Mouse (Mus musculus) limb, embryonic 12.5 days (tissue): ENCODE results near the gene Anapc15-ps. TPM values are rescaled to one million over a fixed set of nuclear protein-coding genes. Genes with fewer than 3 reads are reported as not detected.
"Not testable (repeated sequence)": the region's sequence is repeated elsewhere in the genome, so short reads cannot be mapped to it uniquely, and the experiment has no call there.

Experiments used
- ATAC-seq: fragments of 200-750 bp; cut with Nextera tagmentation; 2 replicates; pipeline ENCODE4 v1.8.0; 2017; ENCODE audit warnings: low read depth, moderate TSS enrichment; ENCODE audit not compliant: insufficient number of reproducible peaks, insufficient read depth, low FRiP score, low TSS enrichment
- H3K27ac ChIP-seq: fragments of 300-500 bp; sonication (generic); 2 replicates; pipeline ENCODE4 v1.5.1; 2016; ENCODE audit warnings: mild to moderate bottlenecking, moderate library complexity
- H3K27me3 ChIP-seq: fragments of 300-500 bp; sonication (generic); 2 replicates; pipeline ENCODE4 v1.6.1; 2016; ENCODE audit warnings: mild to moderate bottlenecking, moderate library complexity
- H3K36me3 ChIP-seq: fragments of 300-500 bp; sonication (generic); 2 replicates; pipeline ENCODE4 v1.6.1; 2016; ENCODE audit warnings: mild to moderate bottlenecking, moderate library complexity
- H3K4me1 ChIP-seq: fragments of 300-500 bp; sonication (generic); replicated peaks from 2 replicates; pipeline ENCODE4 v1.6.1; 2016
- H3K4me2 ChIP-seq: fragments of 300-500 bp; sonication (generic); 2 replicates; pipeline ENCODE4 v1.6.1; 2016; ENCODE audit warnings: mild to moderate bottlenecking, moderate library complexity
- H3K4me3 ChIP-seq: fragments of 300-500 bp; sonication (generic); replicated peaks from 2 replicates; pipeline ENCODE4 v1.5.1; 2016; ENCODE audit warnings: mild to moderate bottlenecking
- H3K9ac ChIP-seq: fragments of 300-500 bp; sonication (generic); replicated peaks from 2 replicates; pipeline ENCODE4 v1.6.1; 2016; ENCODE audit warnings: mild to moderate bottlenecking, moderate library complexity
- H3K9me3 ChIP-seq: fragments of 300-500 bp; sonication (generic); 2 replicates; pipeline ENCODE4 v1.6.1; 2016; ENCODE audit warnings: mild to moderate bottlenecking, moderate library complexity
- WGBS: fragments of 180-500 bp; shearing (Covaris S2); methylation state at CpG from one replicate; pipeline ENCODE4 v1.1.7; 2016; 5-methylcytosine and 5-hydroxymethylcytosine counted together
- polyA plus RNA-seq: library from polyadenylated mRNA; unstranded; fragments of >200 nt; fragmentation: Nextera tagmentation; extraction: Ambion mirVana; gene quantifications from 2 replicates; pipeline ENCODE4 v1.2.1, GENCODE M21; 2016

Anapc15-ps gene
- polyA plus RNA-seq, 1 experiment from 2014 or later = not detected

DNA sequence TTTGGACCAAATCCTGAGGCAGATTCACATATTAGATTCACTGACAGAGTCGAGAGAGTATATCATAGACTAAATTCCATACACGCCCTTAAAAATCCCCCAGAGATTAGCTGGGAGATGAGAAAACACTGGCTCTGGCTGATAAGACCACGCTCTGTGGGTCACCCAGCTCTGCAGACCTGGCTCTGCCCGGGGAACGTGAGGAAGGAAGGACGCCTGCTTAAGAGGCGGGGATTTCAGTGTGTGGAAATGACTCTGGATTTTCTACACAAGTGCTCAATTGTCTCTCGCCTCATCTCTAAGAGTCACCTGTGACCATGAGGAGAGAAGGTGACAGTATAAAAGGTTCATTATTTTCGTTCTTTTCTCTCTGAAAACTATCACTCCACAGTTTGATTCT lies 26.1 kb downstream of the Anapc15-ps start:
- H3K27ac ChIP-seq = no peak overlapping the region
- 80% methylated on average over 9 of the region's 9 CpGs for WGBS
- no peak overlapping the region for H3K4me2 ChIP-seq
- no peaks in the 10 kb centered on the region for H3K27me3 ChIP-seq
- no peak overlapping the region for H3K9ac ChIP-seq
- ATAC-seq = no peak
- no peak overlapping the region for H3K4me3 ChIP-seq
- H3K9me3 ChIP-seq = peaks cover 5% of the 10 kb centered on the region; the same call in 1 of the 2 replicates
- no peaks in the 10 kb centered on the region for H3K4me1 ChIP-seq
- no peaks in the 10 kb centered on the region for H3K36me3 ChIP-seq

DNA sequence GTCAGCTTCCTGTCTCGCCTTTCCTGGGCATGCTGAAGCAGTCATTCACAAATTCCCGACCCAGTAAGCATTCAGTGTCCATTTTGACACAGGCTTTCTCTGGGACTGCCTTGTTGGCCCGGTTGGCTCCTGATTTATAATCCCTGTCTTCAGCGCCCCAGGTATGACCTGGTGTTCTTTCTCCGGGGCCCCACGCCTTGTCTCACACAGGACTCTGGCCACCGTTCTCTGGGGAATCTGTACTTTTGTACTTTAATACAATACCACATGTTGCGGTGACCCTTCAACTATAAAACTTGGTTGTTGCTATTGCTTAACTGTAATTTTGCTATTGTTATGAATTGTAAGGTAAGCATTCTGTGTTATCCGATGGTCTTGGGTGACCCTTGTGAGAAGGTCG lies 26.7 kb downstream of the Anapc15-ps start:
- H3K4me1 ChIP-seq = no peaks in the 10 kb centered on the region
- H3K36me3 ChIP-seq = no peaks in the 10 kb centered on the region
- H3K9ac ChIP-seq = no peak overlapping the region
- no peak overlapping the region for H3K27ac ChIP-seq
- no peaks in the 10 kb centered on the region for H3K27me3 ChIP-seq
- no peak overlapping the region for H3K4me3 ChIP-seq
- WGBS = 85% methylated on average over 10 of the region's 10 CpGs
- peaks cover 5% of the 10 kb centered on the region; the same call in 1 of the 2 replicates for H3K9me3 ChIP-seq
- no peak overlapping the region for H3K4me2 ChIP-seq
- no peak for ATAC-seq

DNA sequence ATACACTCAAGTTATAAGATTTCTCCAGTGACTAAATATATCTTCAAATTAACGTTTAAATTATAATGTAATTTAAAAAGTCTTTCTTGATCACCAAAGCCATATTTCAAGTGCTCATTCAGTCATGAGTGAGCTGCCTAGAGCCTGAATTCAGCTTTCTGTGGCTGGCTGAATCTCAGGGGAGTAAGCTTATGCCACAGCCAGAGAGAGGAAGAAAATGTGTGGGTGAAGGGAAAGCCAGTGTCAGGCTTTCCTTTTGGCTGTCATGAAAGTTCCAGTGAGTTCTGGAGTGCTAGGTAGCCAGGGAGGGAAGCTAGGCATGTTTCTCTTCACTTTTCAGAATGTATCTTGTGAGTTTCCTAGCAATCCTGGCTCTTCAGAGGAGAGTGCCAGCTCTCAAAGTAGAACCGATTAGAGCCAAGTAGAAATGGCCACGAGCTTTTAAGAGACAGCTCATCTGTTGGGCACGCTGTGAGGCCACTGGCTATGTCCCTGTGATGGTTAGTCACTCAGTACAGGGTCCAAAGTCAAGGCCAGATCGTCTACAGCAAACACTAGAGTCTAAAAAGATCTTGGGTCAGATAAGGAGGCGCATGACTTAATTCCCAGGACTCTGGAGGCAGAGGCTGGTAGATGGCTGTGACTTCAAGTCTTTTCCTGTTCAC lies 29.4 kb downstream of the Anapc15-ps start:
- Histone ChIP-seq H3K4me3 (no peak overlapping the region), H3K36me3 (no peaks in the 10 kb centered on the region), H3K4me1 (no peaks in the 10 kb centered on the region), H3K9ac (no peak overlapping the region), H3K9me3 (no peaks in the 10 kb centered on the region), H3K27ac (no peak overlapping the region), H3K4me2 (no peak overlapping the region), H3K27me3 (no peaks in the 10 kb centered on the region)
- no peak for ATAC-seq
- 81% methylated on average over 6 of the region's 6 CpGs for WGBS

DNA sequence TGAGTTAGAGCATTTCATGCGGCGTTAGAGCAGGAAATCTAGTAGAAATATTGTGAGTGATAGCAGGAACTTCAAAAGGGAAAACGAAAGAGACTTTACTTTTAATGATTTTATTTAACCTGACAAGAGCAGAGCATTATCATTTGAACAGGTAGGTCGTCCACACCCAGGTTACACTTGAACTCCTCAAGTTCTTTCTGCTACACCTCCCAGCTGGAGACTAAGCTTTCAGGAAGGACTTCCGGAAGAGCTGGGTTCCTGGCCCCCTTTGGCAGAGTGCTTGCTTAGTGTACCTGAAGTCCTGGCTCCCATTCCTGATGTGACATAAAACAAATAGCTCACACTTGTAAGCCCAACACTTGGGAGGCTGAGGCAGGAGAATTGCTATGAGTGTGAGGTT lies 30.2 kb downstream of the Anapc15-ps start:
- H3K36me3 ChIP-seq = no peaks in the 10 kb centered on the region
- H3K27me3 ChIP-seq = no peaks in the 10 kb centered on the region
- H3K9ac ChIP-seq = no peak overlapping the region
- no peak overlapping the region for H3K27ac ChIP-seq
- H3K4me1 ChIP-seq = no peaks in the 10 kb centered on the region
- H3K4me3 ChIP-seq = no peak overlapping the region
- H3K9me3 ChIP-seq = no peaks in the 10 kb centered on the region
- 75% methylated on average over 5 of the region's 5 CpGs for WGBS
- ATAC-seq = no peak
- H3K4me2 ChIP-seq = no peak overlapping the region

DNA sequence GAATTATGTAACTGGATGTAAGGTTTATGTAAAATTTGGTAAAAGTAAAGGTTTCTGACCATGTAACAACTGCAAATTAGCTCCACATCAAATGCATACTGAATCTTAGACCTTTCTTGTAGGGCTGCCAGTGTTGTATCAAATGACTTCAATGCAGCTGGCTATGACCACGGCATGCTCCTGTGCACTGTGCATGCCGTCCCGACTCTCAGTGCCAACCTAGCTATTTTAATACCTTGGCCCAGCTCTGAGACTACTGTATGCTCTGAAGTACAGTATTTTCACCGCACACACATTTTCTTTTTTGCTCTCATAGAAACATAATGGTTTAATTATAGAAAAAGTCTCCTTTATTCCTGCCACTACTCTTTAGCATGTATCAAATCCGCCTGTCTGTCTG lies 31.9 kb downstream of the Anapc15-ps start:
- H3K4me2 ChIP-seq = no peak overlapping the region
- no peak overlapping the region for H3K4me3 ChIP-seq
- H3K4me1 ChIP-seq = no peaks in the 10 kb centered on the region
- no peak overlapping the region for H3K27ac ChIP-seq
- H3K9me3 ChIP-seq = no peaks in the 10 kb centered on the region
- no peaks in the 10 kb centered on the region for H3K27me3 ChIP-seq
- WGBS = 82% methylated on average over 5 of the region's 5 CpGs
- H3K36me3 ChIP-seq = no peaks in the 10 kb centered on the region
- ATAC-seq = no peak
- no peak overlapping the region for H3K9ac ChIP-seq

- ATAC-seq = no peak
- no peaks in the 10 kb centered on the region for H3K27me3 ChIP-seq
- no peaks in the 10 kb centered on the region for H3K4me1 ChIP-seq
- 58% methylated on average over 5 of the region's 5 CpGs for WGBS
- H3K9me3 ChIP-seq = no peaks in the 10 kb centered on the region
- H3K4me3 ChIP-seq = no peak overlapping the region
- H3K36me3 ChIP-seq = no peaks in the 10 kb centered on the region
- H3K4me2 ChIP-seq = no peak overlapping the region
- no peak overlapping the region for H3K27ac ChIP-seq
- H3K9ac ChIP-seq = no peak overlapping the region
Observed at GRCm38 (mm10) chr10:95639429-95639828, 33.8 kb downstream of the Anapc15-ps start.

DNA sequence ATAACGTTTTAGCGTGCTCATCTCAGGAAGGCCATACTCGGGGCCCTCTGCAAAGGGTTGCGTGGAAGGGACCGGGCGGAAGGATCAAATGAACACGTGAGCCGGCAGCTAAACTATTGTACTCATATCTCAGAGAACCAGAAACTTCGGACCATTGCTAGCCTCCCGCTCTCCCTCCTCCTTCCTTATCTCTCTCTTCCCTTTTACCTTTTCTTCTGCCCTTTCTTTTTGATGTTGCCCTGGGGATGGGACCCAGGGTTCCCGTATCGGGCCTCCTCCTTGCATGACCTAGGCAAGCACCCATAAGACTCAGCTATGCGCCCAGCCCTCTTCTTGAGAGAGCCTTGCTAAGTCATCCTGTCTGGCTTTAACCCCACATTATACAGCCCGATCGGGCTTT lies 38.5 kb downstream of the Anapc15-ps start:
- Histone ChIP-seq H3K27me3 (no peaks in the 10 kb centered on the region), H3K4me2 (no peak overlapping the region), H3K9me3 (no peaks in the 10 kb centered on the region), H3K4me1 (no peaks in the 10 kb centered on the region), H3K36me3 (no peaks in the 10 kb centered on the region), H3K9ac (no peak overlapping the region), H3K27ac (no peak overlapping the region), H3K4me3 (no peak overlapping the region)
- ATAC-seq = 0 out of 2 replicates have a peak, but pooled peaks have one; percentile 31
- 86% methylated on average over 15 of the region's 15 CpGs for WGBS

- no peaks in the 10 kb centered on the region for H3K4me1 ChIP-seq
- no peak overlapping the region for H3K27ac ChIP-seq
- ATAC-seq = no peak
- no peaks in the 10 kb centered on the region for H3K9me3 ChIP-seq
- H3K4me3 ChIP-seq = no peak overlapping the region
- no peaks in the 10 kb centered on the region for H3K36me3 ChIP-seq
- no peak overlapping the region for H3K4me2 ChIP-seq
- H3K27me3 ChIP-seq = no peaks in the 10 kb centered on the region
- WGBS = 83% methylated on average over 9 of the region's 9 CpGs
- H3K9ac ChIP-seq = no peak overlapping the region
Observed at GRCm38 (mm10) chr10:95634261-95634660, 39.0 kb downstream of the Anapc15-ps start.

GRCm38 (mm10) chr10:95631568-95631967 lies 41.7 kb downstream of the Anapc15-ps start:
- Histone ChIP-seq H3K9me3 (no peaks in the 10 kb centered on the region), H3K4me3 (no peak overlapping the region), H3K4me2 (no peak overlapping the region), H3K9ac (no peak overlapping the region), H3K4me1 (no peaks in the 10 kb centered on the region), H3K27ac (no peak overlapping the region), H3K36me3 (no peaks in the 10 kb centered on the region), H3K27me3 (no peaks in the 10 kb centered on the region)
- no peak for ATAC-seq
- WGBS = 80% methylated on average over 2 of the region's 2 CpGs

- no peaks in the 10 kb centered on the region for H3K27me3 ChIP-seq
- no peaks in the 10 kb centered on the region for H3K4me1 ChIP-seq
- H3K4me2 ChIP-seq = no peak overlapping the region
- WGBS = 86% methylated on average over 10 of the region's 10 CpGs
- H3K4me3 ChIP-seq = no peak overlapping the region
- H3K36me3 ChIP-seq = no peaks in the 10 kb centered on the region
- no peak overlapping the region for H3K27ac ChIP-seq
- no peak overlapping the region for H3K9ac ChIP-seq
- H3K9me3 ChIP-seq = no peaks in the 10 kb centered on the region
- no peak for ATAC-seq
Observed at GRCm38 (mm10) chr10:95630726-95631345, 42.4 kb downstream of the Anapc15-ps start.

DNA sequence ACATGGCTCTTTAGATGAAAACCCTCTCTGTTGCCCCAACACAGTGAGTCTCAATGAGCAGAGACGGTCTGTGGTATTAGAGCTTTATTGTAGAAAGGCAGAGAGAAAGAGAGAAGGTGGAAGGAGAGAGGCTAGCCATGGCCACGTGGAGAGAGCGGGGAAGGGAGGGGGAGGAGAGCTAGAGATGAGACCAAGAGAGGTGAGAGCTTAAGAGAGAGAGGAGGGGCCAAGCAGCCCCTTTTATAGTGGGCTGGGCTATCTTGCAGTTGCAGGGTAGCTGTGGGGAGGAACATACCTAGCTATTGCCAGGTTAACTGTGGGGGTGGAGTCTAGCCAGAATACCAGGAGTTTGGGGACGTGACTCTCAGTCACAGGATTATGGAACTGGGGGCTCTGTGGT lies 43.1 kb downstream of the Anapc15-ps start:
- H3K4me1 ChIP-seq, H3K27me3 ChIP-seq, H3K4me3 ChIP-seq, H3K9me3 ChIP-seq, H3K4me2 ChIP-seq, H3K36me3 ChIP-seq, ATAC-seq, H3K27ac ChIP-seq, H3K9ac ChIP-seq: not testable (repeated sequence)
- WGBS = 77% methylated on average over 4 of the region's 4 CpGs

DNA sequence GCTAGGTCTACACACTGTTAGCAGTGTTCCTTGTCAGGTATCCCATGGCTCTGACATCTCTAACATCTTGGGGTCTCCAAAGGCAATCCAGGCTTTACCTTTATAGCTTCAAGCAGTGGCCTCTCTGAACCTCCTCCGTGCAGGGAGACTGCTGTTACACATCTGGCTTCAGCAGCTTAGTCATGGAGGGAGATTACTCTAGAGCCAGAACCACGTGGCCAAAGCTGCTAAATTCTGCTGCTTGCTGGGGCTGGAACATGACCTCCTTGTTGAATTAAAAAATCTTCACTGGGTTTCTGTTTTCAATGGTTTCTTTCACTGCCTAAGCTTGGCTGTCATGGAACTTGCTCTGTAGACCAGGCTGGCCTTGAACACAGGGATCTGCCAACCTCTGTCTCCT lies 44.9 kb downstream of the Anapc15-ps start:
- Histone ChIP-seq H3K27me3 (no peaks in the 10 kb centered on the region), H3K36me3 (no peaks in the 10 kb centered on the region), H3K4me2 (no peak overlapping the region), H3K27ac (no peak overlapping the region), H3K4me3 (no peak overlapping the region), H3K9ac (no peak overlapping the region), H3K9me3 (no peaks in the 10 kb centered on the region), H3K4me1 (peaks cover 4% of the 10 kb centered on the region; the same call in 1 of the 2 replicates)
- ATAC-seq = no peak
- WGBS = 44% methylated on average over 2 of the region's 2 CpGs
